Mouse (Mus musculus): ENCODE results near the gene Gm10197.

Gene Gm10197

GRCm38 (mm10) chr19:53324866-53325265 is 46.7 kb downstream of the Gm10197 start:
- no peak for DNase-seq (ENCODE audit: low read depth, low spot score)
- Histone ChIP-seq H3K36me3 (ENCODE audit: control insufficient read depth, insufficient read depth, low read length, poor library complexity, severe bottlenecking) (no peaks in the 10 kb centered on the region; the same call in 1 of the 2 replicates), H3K27me3 (ENCODE audit: control insufficient read depth, insufficient read depth, low read length, poor library complexity, severe bottlenecking) (no peaks in the 10 kb centered on the region)

- no peak for DNase-seq (ENCODE audit: low read depth, low spot score)
- Histone ChIP-seq H3K36me3 (ENCODE audit: control insufficient read depth, insufficient read depth, low read length, poor library complexity, severe bottlenecking) (no peaks in the 10 kb centered on the region), H3K27me3 (ENCODE audit: control insufficient read depth, insufficient read depth, low read length, poor library complexity, severe bottlenecking) (no peaks in the 10 kb centered on the region)
Measured at GRCm38 (mm10) chr19:53322438-53323048, 49.0 kb downstream of the Gm10197 start.
